Mouse (Mus musculus): ENCODE data around the gene Has3. TPM values are rescaled to one million over a fixed set of nuclear protein-coding genes. Genes with fewer than 3 reads are reported as not detected.
A peak's percentile ranks its signal among the peaks of the same experiment; 100 is the strongest.
"Not testable (repeated sequence)": the region's sequence is repeated elsewhere in the genome, so short reads cannot be mapped to it uniquely, and the experiment has no call there.

Has3 gene
- total RNA-seq, 1 experiment, result 5.0 TPM

DNA sequence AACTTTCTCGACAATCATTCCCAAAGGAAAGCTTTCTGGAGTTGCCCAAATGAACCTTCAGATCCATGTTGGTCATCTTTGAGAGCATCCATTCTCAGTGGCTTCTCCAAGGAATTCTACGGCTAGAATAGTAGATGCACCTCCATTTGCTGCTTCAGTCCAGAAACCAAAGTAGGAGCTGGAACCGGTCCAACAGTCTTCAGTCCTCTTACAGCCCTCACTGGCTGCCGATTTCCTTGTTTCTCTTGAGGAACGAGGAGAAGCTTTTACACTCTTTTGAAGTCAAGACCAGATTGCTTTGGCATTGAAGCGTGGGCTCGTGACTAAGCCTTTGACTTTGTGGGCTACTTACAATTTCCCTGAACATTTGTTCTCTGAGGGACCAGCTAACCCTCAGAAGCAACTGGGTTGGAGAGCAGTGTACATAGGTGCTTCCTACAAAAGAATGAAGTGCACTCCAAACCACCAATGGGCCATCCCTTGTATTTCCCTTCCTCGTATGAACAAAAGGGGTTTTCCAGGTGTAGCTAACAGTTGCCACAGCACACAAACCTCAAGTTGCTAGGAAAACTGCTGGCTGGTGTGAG, 10.2 kb downstream of the Has3 start:
- no peak overlapping the region for H3K27ac ChIP-seq (ENCODE audit: insufficient read depth, low read depth, low read length, poor library complexity, severe bottlenecking)
- H3K4me3 ChIP-seq (ENCODE audit: insufficient read depth in 1 of 2, low read depth in 1 of 2, low read length in 2 of 2, poor library complexity in 1 of 2, severe bottlenecking in 1 of 2), result no peak overlapping the region
- no peak for DNase-seq (ENCODE audit: low read depth, low spot score)
- no peak overlapping the region for H3K9ac ChIP-seq (ENCODE audit: insufficient read depth, low read depth, low read length, poor library complexity, severe bottlenecking)
- in situ Hi-C loops (cut with MboI; ENCODE audit: low sequenced_read_pairs in 2 of 2, unreplicated experiment in 2 of 2), result loop anchor here (10.0 to 25.0 kb wide), 2 partner anchors 165 to 168 kb away; no protein-coding TSS in a partner anchor
- H3K4me1 ChIP-seq (ENCODE audit: control insufficient read depth in 2 of 2, insufficient read depth in 2 of 2, low read length in 2 of 2, poor library complexity in 1 of 2), result no peaks in the 10 kb centered on the region
- TF ChIP-seq HCFC1 (IDR thresholded peaks at IDR 0.05; ENCODE audit: borderline replicate concordance, insufficient read depth, low read length) (no peak), CHD2 (IDR thresholded peaks at IDR 0.05; ENCODE audit: low read depth, low read length) (no peak)
- no peaks in the 10 kb centered on the region for H3K9me3 ChIP-seq (ENCODE audit: control insufficient read depth, insufficient read depth, low read depth, low read length)
- peaks cover 41% of the 10 kb centered on the region for H3K36me3 ChIP-seq (ENCODE audit: control insufficient read depth, insufficient read depth, low read length, poor library complexity, severe bottlenecking)

DNA sequence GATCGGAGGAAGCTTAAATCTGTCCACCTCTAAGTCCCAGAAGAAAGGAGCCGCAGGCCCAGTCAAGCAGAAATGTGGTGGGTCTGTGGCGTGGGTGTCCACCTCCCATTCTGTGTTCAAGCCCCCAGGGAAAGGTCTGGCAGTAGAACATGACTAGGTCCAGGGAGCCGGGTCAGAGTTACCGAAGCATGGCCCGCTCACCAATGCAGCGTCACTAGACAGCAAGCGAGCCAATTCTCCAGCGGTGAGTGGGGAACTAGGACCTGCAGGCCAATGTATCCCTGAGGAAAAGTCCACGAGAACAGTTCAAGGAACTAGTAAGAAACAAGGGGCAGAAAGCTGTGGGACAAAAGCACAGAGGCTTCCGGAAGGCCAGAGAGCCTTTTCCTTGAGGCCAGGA, 14.1 kb downstream of the Has3 start:
- DNase-seq (ENCODE audit: low read depth, low spot score); H3K9ac ChIP-seq (ENCODE audit: insufficient read depth, low read depth, low read length, poor library complexity, severe bottlenecking); H3K27ac ChIP-seq (ENCODE audit: insufficient read depth, low read depth, low read length, poor library complexity, severe bottlenecking); H3K4me3 ChIP-seq (ENCODE audit: insufficient read depth in 1 of 2, low read depth in 1 of 2, low read length in 2 of 2, poor library complexity in 1 of 2, severe bottlenecking in 1 of 2); H3K4me1 ChIP-seq (ENCODE audit: control insufficient read depth in 2 of 2, insufficient read depth in 2 of 2, low read length in 2 of 2, poor library complexity in 1 of 2); H3K9me3 ChIP-seq (ENCODE audit: control insufficient read depth, insufficient read depth, low read depth, low read length): not testable (repeated sequence)
- peaks cover 52% of the 10 kb centered on the region for H3K36me3 ChIP-seq (ENCODE audit: control insufficient read depth, insufficient read depth, low read length, poor library complexity, severe bottlenecking)
- in situ Hi-C loops (cut with MboI; ENCODE audit: low sequenced_read_pairs in 2 of 2, unreplicated experiment in 2 of 2), result loop anchor here (10.0 to 25.0 kb wide), 2 partner anchors 169 to 172 kb away; no protein-coding TSS in a partner anchor

GRCm38 (mm10) chr8:106884826-106885400, 14.9 kb downstream of the Has3 start:
- H3K27ac ChIP-seq (ENCODE audit: insufficient read depth, low read depth, low read length, poor library complexity, severe bottlenecking); DNase-seq (ENCODE audit: low read depth, low spot score); H3K9ac ChIP-seq (ENCODE audit: insufficient read depth, low read depth, low read length, poor library complexity, severe bottlenecking); H3K4me3 ChIP-seq (ENCODE audit: insufficient read depth in 1 of 2, low read depth in 1 of 2, low read length in 2 of 2, poor library complexity in 1 of 2, severe bottlenecking in 1 of 2); H3K9me3 ChIP-seq (ENCODE audit: control insufficient read depth, insufficient read depth, low read depth, low read length); H3K4me1 ChIP-seq (ENCODE audit: control insufficient read depth in 2 of 2, insufficient read depth in 2 of 2, low read length in 2 of 2, poor library complexity in 1 of 2): not testable (repeated sequence)
- H3K36me3 ChIP-seq (ENCODE audit: control insufficient read depth, insufficient read depth, low read length, poor library complexity, severe bottlenecking), result peaks cover 50% of the 10 kb centered on the region
- in situ Hi-C loops (cut with MboI; ENCODE audit: low sequenced_read_pairs in 2 of 2, unreplicated experiment in 2 of 2), result loop anchor here (10.0 to 25.0 kb wide), 2 partner anchors 170 to 173 kb away; no protein-coding TSS in a partner anchor

DNA sequence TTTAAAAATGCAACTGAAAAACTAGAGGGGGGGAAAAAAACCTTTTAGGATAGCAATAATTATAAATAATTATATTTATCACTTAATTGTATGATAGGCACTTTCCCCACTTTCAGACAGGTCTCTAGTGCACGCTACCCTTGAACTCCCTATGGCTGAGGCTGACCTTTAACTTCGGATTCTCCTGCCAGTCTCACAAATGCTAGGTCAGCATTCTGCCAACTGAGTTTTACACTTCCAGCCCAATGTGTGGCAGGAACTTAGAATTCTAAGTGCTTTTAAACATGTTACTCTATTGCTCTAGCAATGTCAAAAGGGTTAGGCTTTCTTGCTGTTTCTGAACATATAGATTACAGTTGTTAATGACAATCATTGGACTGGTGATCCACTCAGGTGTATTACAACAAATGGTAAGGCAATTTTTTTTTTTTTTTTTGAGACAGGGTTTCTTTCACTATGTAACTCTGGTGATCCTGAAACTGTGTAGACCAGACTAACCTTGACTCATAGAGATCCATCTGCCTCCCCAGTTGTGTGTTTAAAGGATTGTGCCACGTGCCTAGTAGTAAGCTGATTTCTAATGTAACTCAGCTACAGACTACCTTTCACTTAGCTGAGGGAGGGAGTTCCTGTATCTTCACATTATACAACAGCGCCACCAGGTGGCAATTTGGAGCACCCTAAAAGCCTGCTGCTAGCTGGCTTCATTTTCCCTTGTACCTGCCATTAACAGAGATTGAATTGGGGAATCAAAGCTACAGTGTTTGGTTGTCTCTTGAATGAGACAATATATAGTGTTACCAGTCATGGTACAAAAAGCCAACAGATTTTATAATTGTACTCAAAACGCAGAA, 17.5 kb downstream of the Has3 start:
- H3K4me1 ChIP-seq (ENCODE audit: control insufficient read depth in 2 of 2, insufficient read depth in 2 of 2, low read length in 2 of 2, poor library complexity in 1 of 2), result peaks cover 1 to 8% of the 10 kb centered on the region in 2 experiments; a peak in 2 of 4 replicates
- DNase-seq (ENCODE audit: low read depth, low spot score), result peak; percentile 85
- peaks cover 35% of the 10 kb centered on the region for H3K36me3 ChIP-seq (ENCODE audit: control insufficient read depth, insufficient read depth, low read length, poor library complexity, severe bottlenecking)
- TF ChIP-seq HCFC1 (IDR thresholded peaks at IDR 0.05; ENCODE audit: borderline replicate concordance, insufficient read depth, low read length) (no peak), ZNF384 (IDR thresholded peaks at IDR 0.05; ENCODE audit: low read depth, low read length) (peak; percentile 57; the same call in 1 of the 2 replicates), ZC3H11A (IDR thresholded peaks at IDR 0.05; ENCODE audit: borderline replicate concordance, low read depth, low read length) (peak; percentile 84; the same call in 1 of the 2 replicates), MAFK (IDR thresholded peaks at IDR 0.05; ENCODE audit: insufficient read depth, low read depth, low read length) (0 out of 2 replicates have a peak, but pooled peaks have one; percentile 39), CHD2 (IDR thresholded peaks at IDR 0.05; ENCODE audit: low read depth, low read length) (no peak)
- H3K27ac ChIP-seq (ENCODE audit: insufficient read depth, low read depth, low read length, poor library complexity, severe bottlenecking), result no peak overlapping the region
- in situ Hi-C loops (cut with MboI; ENCODE audit: low sequenced_read_pairs in 2 of 2, unreplicated experiment in 2 of 2), result loop anchor here (10.0 to 25.0 kb wide), 2 partner anchors 173 to 175 kb away; no protein-coding TSS in a partner anchor
- no peaks in the 10 kb centered on the region for H3K9me3 ChIP-seq (ENCODE audit: control insufficient read depth, insufficient read depth, low read depth, low read length)
- no peak overlapping the region for H3K4me3 ChIP-seq (ENCODE audit: insufficient read depth in 1 of 2, low read depth in 1 of 2, low read length in 2 of 2, poor library complexity in 1 of 2, severe bottlenecking in 1 of 2)
- no peak overlapping the region for H3K9ac ChIP-seq (ENCODE audit: insufficient read depth, low read depth, low read length, poor library complexity, severe bottlenecking)

Data from ES-E14 (cell line).